Mouse (Mus musculus): Measurements from ENCODE around the gene Mpg. TPM values are rescaled to one million over a fixed set of nuclear protein-coding genes. Genes with fewer than 3 reads are reported as not detected.

The Mpg gene
- total RNA-seq, 2 experiments from 2014 or later: 16.2 to 16.3 TPM

- DNase-seq (ENCODE audit: low spot score in 2 of 2): no peak
Measured at GRCm38 (mm10) chr11:32228292-32228845, 2.1 kb downstream of the Mpg start.

- peak in 1 of 2 experiments; percentile 75 for DNase-seq (ENCODE audit: low spot score in 2 of 2)
Measured at GRCm38 (mm10) chr11:32230220-32230619, 3.9 kb downstream of the Mpg start.

GRCm38 (mm10) chr11:32231125-32231524 lies 4.8 kb downstream of the Mpg start:
- peak in 1 of 2 experiments; percentile 47 for DNase-seq (ENCODE audit: low spot score in 2 of 2)

- no peak for DNase-seq (ENCODE audit: low spot score in 2 of 2)
Measured at GRCm38 (mm10) chr11:32232848-32233247, 6.5 kb downstream of the Mpg start.

GRCm38 (mm10) chr11:32233895-32234294 lies 7.6 kb downstream of the Mpg start:
- peak in 1 of 2 experiments; percentile 53 for DNase-seq (ENCODE audit: low spot score in 2 of 2)

- DNase-seq (ENCODE audit: low spot score in 2 of 2): no peak
Measured at GRCm38 (mm10) chr11:32234816-32235485, 8.6 kb downstream of the Mpg start.

GRCm38 (mm10) chr11:32235646-32236045 lies 9.3 kb downstream of the Mpg start:
- DNase-seq (ENCODE audit: low spot score in 2 of 2): peak; percentile 67 to 72

GRCm38 (mm10) chr11:32236132-32236531 lies 9.8 kb downstream of the Mpg start:
- DNase-seq (ENCODE audit: low spot score in 2 of 2): no peak

- peak in 1 of 2 experiments; percentile 70 for DNase-seq (ENCODE audit: low spot score in 2 of 2)
Measured at GRCm38 (mm10) chr11:32236712-32237410, 10.6 kb downstream of the Mpg start.

GRCm38 (mm10) chr11:32237411-32237795 lies 11.1 kb downstream of the Mpg start:
- no peak for DNase-seq (ENCODE audit: low spot score in 2 of 2)

GRCm38 (mm10) chr11:32238093-32238860 lies 12.0 kb downstream of the Mpg start:
- DNase-seq (ENCODE audit: low spot score in 2 of 2): peak in 1 of 2 experiments; percentile 83

GRCm38 (mm10) chr11:32241391-32241790 lies 15.1 kb downstream of the Mpg start:
- no peak for DNase-seq (ENCODE audit: low spot score in 2 of 2)

GRCm38 (mm10) chr11:32242209-32242608 lies 15.9 kb downstream of the Mpg start:
- DNase-seq (ENCODE audit: low spot score in 2 of 2): no peak

- no peak for DNase-seq (ENCODE audit: low spot score in 2 of 2)
Measured at GRCm38 (mm10) chr11:32243205-32243955, 17.1 kb downstream of the Mpg start.

GRCm38 (mm10) chr11:32244064-32244463 lies 17.8 kb downstream of the Mpg start:
- DNase-seq (ENCODE audit: low spot score in 2 of 2): no peak

- no peak for DNase-seq (ENCODE audit: low spot score in 2 of 2)
Measured at GRCm38 (mm10) chr11:32244617-32245016, 18.3 kb downstream of the Mpg start.

GRCm38 (mm10) chr11:32245614-32246013 lies 19.3 kb downstream of the Mpg start:
- DNase-seq (ENCODE audit: low spot score in 2 of 2): no peak

GRCm38 (mm10) chr11:32247068-32247467 lies 20.8 kb downstream of the Mpg start:
- DNase-seq (ENCODE audit: low spot score in 2 of 2): no peak

GRCm38 (mm10) chr11:32248350-32248749 lies 22.0 kb downstream of the Mpg start:
- peak in 1 of 2 experiments; percentile 67 for DNase-seq (ENCODE audit: low spot score in 2 of 2)

- DNase-seq (ENCODE audit: low spot score in 2 of 2): no peak
Measured at GRCm38 (mm10) chr11:32250880-32251763, 24.8 kb downstream of the Mpg start.
